Mouse (Mus musculus) kidney, adult 2 months (tissue): ENCODE measurements around the gene Gm21983. TPM values are rescaled to one million over a fixed set of nuclear protein-coding genes. Genes with fewer than 3 reads are reported as not detected.

Experiments used
- DNase-seq: peaks from one replicate; pipeline ENCODE4 v3.0.0; 2021
- H3K27ac ChIP-seq: fragments of 200-500 bp; 2 replicates; pipeline ENCODE4 v1.5.1; 2012; ENCODE audit warnings: low read depth, low read length, control low read depth, inconsistent platforms; ENCODE audit not compliant: insufficient read depth
- H3K27me3 ChIP-seq: fragments of 200-500 bp; replicated peaks from 2 replicates; pipeline ENCODE4 v1.6.1; 2012; ENCODE audit warnings: mild to moderate bottlenecking, moderate library complexity, low read length, inconsistent platforms; ENCODE audit not compliant: control insufficient read depth, insufficient read depth
- H3K36me3 ChIP-seq: fragments of 200-500 bp; 2 replicates; pipeline ENCODE4 v1.6.1; 2012; ENCODE audit warnings: mild to moderate bottlenecking, moderate library complexity, low read length, inconsistent platforms; ENCODE audit not compliant: control insufficient read depth, insufficient read depth
- H3K4me1 ChIP-seq: fragments of 200-500 bp; 2 replicates; pipeline ENCODE4 v1.6.1; 2011; ENCODE audit warnings: low read length; ENCODE audit not compliant: control insufficient read depth, insufficient read depth
- H3K4me3 ChIP-seq: fragments of 200-500 bp; 2 replicates; pipeline ENCODE4 v1.5.1; 2011; ENCODE audit warnings: mild to moderate bottlenecking, low read depth, low read length, control low read depth; ENCODE audit not compliant: insufficient read depth
- CTCF ChIP-seq: fragments of 200-500 bp; conservative IDR thresholded peaks from 2 replicates; pipeline ENCODE4 v1.5.1; 2011; ENCODE audit warnings: low read depth, mild to moderate bottlenecking, control low read depth, low read length, moderate library complexity, mixed read lengths; ENCODE audit not compliant: insufficient read depth, insufficient read length
- POLR2A ChIP-seq: fragments of 200-500 bp; IDR thresholded peaks from one replicate; pipeline ENCODE4 v1.6.1; 2011; ENCODE audit warnings: low read depth, low read length, control low read depth
- WGBS: fragments of 180-500 bp; shearing (Covaris S2); methylation state at CpG from one replicate; pipeline ENCODE4 v1.1.7; 2018; 5-methylcytosine and 5-hydroxymethylcytosine counted together
- polyA plus RNA-seq: library from polyadenylated mRNA; depleted of rRNA; stranded (reverse); fragments of >200 nt; gene quantifications from 2 replicates; pipeline ENCODE4 v1.2.3, GENCODE M21; 2012

Gm21983 gene
- polyA plus RNA-seq, 1 experiment: not detected

DNA sequence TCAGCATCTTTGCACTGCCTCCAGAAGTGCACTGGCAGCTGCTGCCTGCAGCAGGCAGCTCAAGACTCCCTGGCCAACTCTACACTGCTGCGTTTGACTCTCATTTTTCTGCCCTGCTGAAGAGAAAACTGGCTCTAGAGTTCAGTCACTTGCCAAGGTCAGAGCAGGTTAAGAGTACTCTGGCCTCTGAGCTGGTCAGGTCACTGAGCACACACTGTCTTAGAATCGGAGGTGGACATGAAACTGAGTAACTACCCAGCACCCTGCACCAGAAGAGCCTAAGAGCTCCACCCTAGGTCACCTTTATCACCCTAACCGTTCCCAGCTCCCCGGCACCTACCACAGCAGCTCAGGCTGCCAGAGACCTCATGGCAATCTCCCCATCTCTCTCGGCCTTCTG lies 5.1 kb upstream of the Gm21983 start:
- H3K4me3 ChIP-seq: no peak overlapping the region
- TF ChIP-seq CTCF (no peak), POLR2A (no peak)
- H3K36me3 ChIP-seq: peaks cover 3% of the 10 kb centered on the region; the same call in 1 of the 2 replicates
- peaks cover 2% of the 10 kb centered on the region for H3K4me1 ChIP-seq
- DNase-seq: peak; percentile 72
- no peaks in the 10 kb centered on the region for H3K27me3 ChIP-seq
- WGBS: 43% methylated on average over 5 of the region's 5 CpGs
- no peak overlapping the region for H3K27ac ChIP-seq

- Histone ChIP-seq H3K4me3 (no peak overlapping the region), H3K36me3 (peaks cover 3% of the 10 kb centered on the region; the same call in 1 of the 2 replicates)
- TF ChIP-seq POLR2A (no peak), CTCF (peak; percentile 80)
These were observed 4.1 kb upstream of the Gm21983 start for GRCm38 (mm10) chr7:27184964-27185363.

DNA sequence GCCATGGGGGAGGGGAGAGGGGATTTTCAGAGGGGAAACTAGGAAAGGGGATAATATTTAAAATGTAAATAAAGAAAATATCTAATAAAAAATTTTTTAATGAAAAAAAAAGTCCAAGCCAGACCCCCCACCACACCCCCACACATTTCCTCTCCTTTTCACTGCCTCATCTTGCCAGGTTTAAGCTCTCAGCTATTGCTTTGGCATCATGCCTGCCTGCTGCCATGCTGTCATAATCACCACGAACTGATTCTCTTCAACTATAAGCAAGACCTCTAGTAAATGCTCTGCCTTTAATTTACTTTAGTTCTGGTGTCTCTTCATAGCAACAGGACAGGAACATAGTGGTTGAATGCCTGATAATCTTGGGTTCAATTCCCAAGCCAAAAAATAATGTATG lies 1.6 kb upstream of the Gm21983 start:
- 58% methylated on average over 1 of the region's 1 CpGs for WGBS
- H3K27ac ChIP-seq: no peak overlapping the region
- H3K4me1 ChIP-seq: peaks cover 13% of the 10 kb centered on the region
- no peaks in the 10 kb centered on the region; the same call in 1 of the 2 replicates for H3K36me3 ChIP-seq
- TF ChIP-seq CTCF: no peak
- TF ChIP-seq POLR2A: no peak
- no peaks in the 10 kb centered on the region for H3K27me3 ChIP-seq
- no peak overlapping the region for H3K4me3 ChIP-seq
- DNase-seq: no peak

More at GRCm38 (mm10) chr7:27184964-27185363, 4.1 kb upstream of the Gm21983 start:
- Histone ChIP-seq H3K27me3 (no peaks in the 10 kb centered on the region), H3K4me1 (peaks cover 7% of the 10 kb centered on the region), H3K27ac (no peak overlapping the region)
- 55% methylated on average over 3 of the region's 3 CpGs for WGBS
- DNase-seq: no peak

DNA sequence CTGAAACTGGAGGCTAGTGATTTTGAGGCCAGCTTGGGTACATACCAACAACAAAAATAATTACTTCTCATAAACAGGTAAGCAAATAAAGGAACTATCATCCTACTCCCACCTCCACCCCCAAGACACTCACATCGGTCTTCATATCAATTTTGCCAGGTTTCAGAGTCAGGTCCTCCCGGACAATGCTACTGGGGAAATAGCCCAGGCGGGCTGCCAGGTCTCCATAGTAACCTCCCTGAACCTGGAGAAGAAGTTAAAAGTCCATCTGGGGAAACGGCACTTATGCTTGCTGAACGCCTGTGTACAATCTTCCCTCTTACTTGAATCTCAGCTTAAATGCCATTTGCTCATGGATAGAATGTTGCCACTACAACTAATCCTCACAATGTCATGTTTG lies 850 bp downstream of the Gm21983 start:
- no peaks in the 10 kb centered on the region for H3K27me3 ChIP-seq
- no peak overlapping the region for H3K4me3 ChIP-seq
- peaks cover 13% of the 10 kb centered on the region for H3K4me1 ChIP-seq
- H3K36me3 ChIP-seq: no peaks in the 10 kb centered on the region
- peak overlapping the region; percentile 43 for H3K27ac ChIP-seq
- TF ChIP-seq CTCF (no peak), POLR2A (no peak)
- DNase-seq: peak; percentile 94
- WGBS: 24% methylated on average over 5 of the region's 5 CpGs

GRCm38 (mm10) chr7:27179217-27179918 lies 1.5 kb downstream of the Gm21983 start:
- 44% methylated on average over 16 of the region's 16 CpGs for WGBS

DNA sequence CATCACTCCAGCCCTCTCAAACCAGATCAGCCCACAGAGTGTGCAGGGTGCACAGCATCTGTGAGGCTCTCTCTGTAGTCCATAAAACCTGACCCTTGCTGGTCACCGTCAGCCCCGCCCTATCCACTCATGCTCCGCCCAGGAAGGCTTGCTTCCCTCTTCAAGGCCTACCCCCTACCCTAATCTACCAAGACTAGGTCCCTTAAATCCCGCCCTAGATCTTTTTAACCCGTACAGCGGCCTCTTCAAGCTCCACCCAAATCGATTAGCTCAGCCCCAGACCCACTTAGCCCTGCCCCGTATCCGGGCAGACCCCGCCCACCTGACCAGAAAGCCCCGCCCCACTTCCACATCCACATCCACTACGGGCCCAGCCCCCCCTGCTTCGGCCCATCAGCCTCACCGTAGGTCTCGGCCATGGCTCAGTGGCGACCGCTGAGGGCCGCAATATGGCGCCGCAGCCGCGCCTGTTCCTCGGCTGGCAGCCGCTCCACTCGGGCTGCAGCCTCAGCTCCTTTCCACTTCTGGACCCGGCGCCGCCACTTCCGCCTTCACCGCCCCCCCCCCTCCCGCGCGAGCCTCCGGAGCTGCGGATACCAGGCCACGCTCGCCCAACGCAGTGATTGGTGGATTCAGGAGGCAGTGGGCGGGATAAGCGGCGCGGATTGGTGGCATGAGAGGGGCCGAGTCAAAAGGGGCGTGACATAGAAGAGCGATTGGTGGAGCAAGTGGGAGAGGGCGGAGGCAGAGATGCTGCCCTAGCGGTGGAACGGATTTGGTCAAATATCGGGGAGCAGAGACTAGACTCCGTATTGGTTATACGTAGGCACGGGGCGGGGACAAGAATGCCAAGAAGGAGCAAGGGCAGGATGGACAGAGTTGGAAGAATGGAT lies 2.3 kb downstream of the Gm21983 start, which contains the start of gene Rab4b:
Gene Rab4b, minus strand, starts transcription at position 573 of the 893 bp plus-strand sequence.
- H3K36me3 ChIP-seq: no peaks in the 10 kb centered on the region
- peak; percentile 100 for DNase-seq
- H3K27ac ChIP-seq: peak within 1 kb of the TSS; percentile 78
- peaks cover 13% of the 10 kb centered on the region for H3K4me1 ChIP-seq
- no peaks in the 10 kb centered on the region for H3K27me3 ChIP-seq
- H3K4me3 ChIP-seq: peak within 1 kb of the TSS; percentile 80
- TF ChIP-seq POLR2A (no peak), CTCF (peak; percentile 68)
- under 1% methylated on average over 53 of the region's 53 CpGs for WGBS

More at GRCm38 (mm10) chr7:27179217-27179918, 1.5 kb downstream of the Gm21983 start:
- Histone ChIP-seq H3K4me1 (peaks cover 13% of the 10 kb centered on the region), H3K36me3 (no peaks in the 10 kb centered on the region), H3K27ac (peak overlapping the region; percentile 72), H3K4me3 (peak overlapping the region; percentile 35), H3K27me3 (no peaks in the 10 kb centered on the region)
- TF ChIP-seq POLR2A: no peak
- peak; percentile 20 for DNase-seq

GRCm38 (mm10) chr7:27177942-27178323 lies 3.0 kb downstream of the Gm21983 start:
- TF ChIP-seq CTCF (no peak), POLR2A (no peak)
- 17% methylated on average over 4 of the region's 4 CpGs for WGBS
- Histone ChIP-seq H3K36me3 (no peaks in the 10 kb centered on the region), H3K4me1 (peaks cover 13% of the 10 kb centered on the region), H3K4me3 (peak overlapping the region; percentile 80), H3K27ac (peak overlapping the region; percentile 54), H3K27me3 (no peaks in the 10 kb centered on the region)
- no peak for DNase-seq
